Mouse (Mus musculus) spleen, adult 2 months (tissue): ENCODE data around the gene Gm49601.

Experiments used
- CTCF ChIP-seq: fragments of 200-500 bp; IDR thresholded peaks from 2 replicates; pipeline ENCODE4 v1.5.1; 2011; ENCODE audit warnings: mild to moderate bottlenecking, inconsistent platforms; ENCODE audit not compliant: insufficient read depth, insufficient read length, insufficient replicate concordance; ENCODE audit errors: extremely low read depth
- POLR2A ChIP-seq: fragments of 200-500 bp; IDR thresholded peaks from 2 replicates; pipeline ENCODE4 v1.6.1; 2011; ENCODE audit warnings: low read depth, low read length, inconsistent platforms

DNA sequence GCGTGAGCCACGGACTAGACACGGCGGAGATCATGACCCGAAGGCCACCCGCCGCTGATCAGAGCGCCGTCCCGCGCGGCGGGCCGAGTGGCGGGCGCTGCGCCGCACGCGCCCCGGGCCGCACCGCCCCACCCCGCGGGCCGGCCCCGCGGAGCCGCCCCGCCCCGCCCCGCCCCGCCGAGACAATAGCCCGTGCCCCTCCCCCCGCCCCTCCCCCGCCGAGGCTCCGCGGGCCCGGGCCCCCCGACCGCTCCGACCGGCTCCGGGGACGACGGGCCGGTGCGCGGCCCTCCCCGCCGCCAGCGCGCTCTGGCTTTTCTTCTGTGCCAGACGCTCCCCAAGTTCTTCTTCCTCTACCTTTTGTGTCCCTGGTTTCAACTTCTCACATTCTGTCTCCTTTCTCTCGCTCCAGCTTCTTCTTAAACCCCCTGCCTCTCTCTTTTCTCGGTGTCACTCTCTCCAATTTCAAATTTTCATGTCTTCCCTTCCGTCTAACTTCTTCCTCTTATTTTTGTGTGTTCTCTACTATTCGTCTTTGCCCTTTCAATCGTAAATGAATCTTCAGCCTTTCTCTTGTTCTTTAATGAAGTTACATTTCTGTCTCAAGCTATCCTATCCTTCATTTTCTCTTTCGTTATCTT lies 39.2 kb downstream of the Gm49601 start:
- TF ChIP-seq POLR2A (no peak), CTCF (no peak)
